In genomic region chr9:58157838-58158237, GRCm38 (mm10) we compare ENCODE assay signal across 11 mouse cellular contexts. TPM values are rescaled to one million over a fixed set of nuclear protein-coding genes. Genes with fewer than 3 reads are reported as not detected.
DNase-seq lines count a peak whose midpoint lies in the region; ATAC-seq and TF ChIP-seq lines count a peak whose summit lies in the region.
"Had no signal": no experiment of that assay in that cellular context is flagged by ENCODE, and none has a peak within 500 bp of the region (broad histone marks: within the 10 kb centered on the region; RNA-seq: fewer than 3 reads in every experiment).

No protein-coding gene starts in this region.

- H3K4me1 ChIP-seq in kidney, embryonic 15.5 days: peaks cover 73% of the 10 kb centered on the region
- no peaks in the 10 kb centered on the region for H3K4me1 ChIP-seq in brown adipose tissue, adult 24 weeks (ENCODE audit: control insufficient read depth, insufficient read depth, insufficient read length, low read length)
- no peaks in the 10 kb centered on the region for H3K4me1 ChIP-seq in hindbrain, embryonic 11.5 days (replicated peaks; ENCODE audit: control insufficient read depth, insufficient read depth, low read length)

- DNase-seq in kidney, adult 9 months: no peak
- DNase-seq in hindbrain, embryonic 11.5 days (ENCODE audit: low spot score): no peak
- DNase-seq in right cerebral cortex, postnatal 36 days (ENCODE audit: low spot score in 2 of 2): no peak
- DNase-seq in right cerebral cortex, postnatal 10 days (ENCODE audit: low spot score in 2 of 2): no peak
- no peak for DNase-seq in frontal cortex, postnatal 36 days (ENCODE audit: low spot score in 2 of 2)
- DNase-seq: spleen, adult 18-20 months had no signal

- peak overlapping the region; percentile 23 for H3ac ChIP-seq in myocyte (ENCODE audit: control insufficient read depth, insufficient read length)

- ATAC-seq in kidney, embryonic 15.5 days (replicated peaks; ENCODE audit: low FRiP score): 0 out of 2 replicates have a peak, but pooled peaks have one; percentile 5
- no peak for ATAC-seq in hindbrain, embryonic 11.5 days (ENCODE audit: low FRiP score)
- ATAC-seq: Patski had no signal

- peak overlapping the region; percentile 95 for H3K27ac ChIP-seq in kidney, embryonic 15.5 days
- H3K27ac ChIP-seq in brown adipose tissue, adult 24 weeks (replicated peaks; ENCODE audit: low read depth, low read length): no peak overlapping the region
- no peak overlapping the region for H3K27ac ChIP-seq in hindbrain, embryonic 11.5 days (ENCODE audit: low read depth, low read length)

- 69% methylated on average over 13 of the region's 13 CpGs for WGBS in kidney, embryonic 15.5 days
- WGBS in hindbrain, embryonic 11.5 days: 78% methylated on average over 13 of the region's 13 CpGs

- no peak for TF ChIP-seq POLR2A in myocyte (IDR thresholded peaks at IDR 0.05; ENCODE audit: insufficient read length, low read depth)

- H3K9me3 ChIP-seq in kidney, embryonic 15.5 days (replicated peaks): no peaks in the 10 kb centered on the region
- no peaks in the 10 kb centered on the region for H3K9me3 ChIP-seq in hindbrain, embryonic 11.5 days (ENCODE audit: control insufficient read depth, low read length)
- H3K9me3 ChIP-seq: megakaryocyte, embryonic 14.5 days had no signal

- H3K79me2 ChIP-seq in myocyte (ENCODE audit: control insufficient read depth, insufficient read depth): no peaks in the 10 kb centered on the region

- H3K36me3 ChIP-seq in kidney, embryonic 15.5 days: 0 out of 2 replicates have a peak, but pooled peaks cover 3% of the 10 kb centered on the region
- no peaks in the 10 kb centered on the region for H3K36me3 ChIP-seq in hindbrain, embryonic 11.5 days (ENCODE audit: control insufficient read depth, insufficient read depth, low read length)
- no peaks in the 10 kb centered on the region for H3K36me3 ChIP-seq in myocyte (ENCODE audit: control insufficient read depth, insufficient read depth)

- H3K9ac ChIP-seq in kidney, embryonic 15.5 days: peak overlapping the region; percentile 23; the same call in 1 of the 2 replicates
- no peak overlapping the region for H3K9ac ChIP-seq in hindbrain, embryonic 11.5 days (ENCODE audit: low read depth, low read length)

- peak overlapping the region; percentile 39 for H3K4me3 ChIP-seq in kidney, embryonic 15.5 days (replicated peaks)
- H3K4me3 ChIP-seq in brown adipose tissue, adult 24 weeks (ENCODE audit: insufficient read depth, low read depth, low read length): peak overlapping the region; percentile 4; the same call in 1 of the 2 replicates
- no peak overlapping the region for H3K4me3 ChIP-seq in hindbrain, embryonic 11.5 days (ENCODE audit: low read depth, low read length)
- peak overlapping the region; percentile 5 for H3K4me3 ChIP-seq in myocyte

- H3K27me3 ChIP-seq in kidney, embryonic 15.5 days: no peaks in the 10 kb centered on the region
- H3K27me3 ChIP-seq in hindbrain, embryonic 11.5 days (ENCODE audit: control insufficient read depth, insufficient read depth, low read length): no peaks in the 10 kb centered on the region
- H3K27me3 ChIP-seq in myocyte (ENCODE audit: control insufficient read depth, insufficient read depth, insufficient read length): no peaks in the 10 kb centered on the region
- H3K27me3 ChIP-seq: Patski had no signal

- peak overlapping the region; percentile 58 for H3K4me2 ChIP-seq in kidney, embryonic 15.5 days
- H3K4me2 ChIP-seq in hindbrain, embryonic 11.5 days (replicated peaks; ENCODE audit: low read depth, low read length): peak overlapping the region; percentile 22; the same call in 1 of the 2 replicates
- H3K4me2 ChIP-seq in myocyte (ENCODE audit: low read depth): peak overlapping the region; percentile 71

TF ChIP-seq in myocyte, 11 proteins besides CTCF, POLR2A, EP300 and RAD21:
- no peak for TF ChIP-seq TCF3 (IDR thresholded peaks at IDR 0.05; ENCODE audit: insufficient read length, low read depth)
- TF ChIP-seq TCF12 (IDR thresholded peaks at IDR 0.05; ENCODE audit: insufficient read depth, poor library complexity, severe bottlenecking): no peak
- no peak for TF ChIP-seq REST (IDR thresholded peaks at IDR 0.05; ENCODE audit: insufficient read depth, insufficient read length)
- TF ChIP-seq CEBPB (IDR thresholded peaks at IDR 0.05; ENCODE audit: insufficient read depth, poor library complexity, severe bottlenecking): no peak
- no peak for TF ChIP-seq SRF (IDR thresholded peaks at IDR 0.05; ENCODE audit: control insufficient read depth, insufficient read length, low read depth)
- no peak for TF ChIP-seq MYOG (IDR thresholded peaks at IDR 0.05; ENCODE audit: control insufficient read depth in 1 of 3, insufficient read depth in 1 of 3, insufficient read length in 2 of 3, low read depth in 2 of 3)
- TF ChIP-seq E2F4 (IDR thresholded peaks at IDR 0.05; ENCODE audit: insufficient read depth): no peak
- TF ChIP-seq POLR2AphosphoS2 (IDR thresholded peaks at IDR 0.05; ENCODE audit: insufficient read length, low read depth): no peak
- TF ChIP-seq MAX (IDR thresholded peaks at IDR 0.05; ENCODE audit: low read depth): no peak
- TF ChIP-seq USF1 (IDR thresholded peaks at IDR 0.05; ENCODE audit: low read depth): no peak

RNA-seq across cellular contexts. Expression of gene Ccdc33, which starts 39.2 kb away (rescaled TPM):
- polyA plus RNA-seq in kidney, embryonic 15.5 days (2015; fragmentation: Nextera tagmentation; extraction: Ambion mirVana): 0.29 and 0.44 TPM in 2 replicates
- polyA plus RNA-seq in brown adipose tissue, adult 24 weeks (2012; ENCODE audit: insufficient read depth, insufficient read length, missing spikeins): not detected in 2 replicates
- polyA plus RNA-seq in hindbrain, embryonic 11.5 days (2014; fragmentation: Nextera tagmentation; extraction: Ambion mirVana): 0.31 and 0.99 TPM in 2 replicates
- not detected for polyA plus RNA-seq in myocyte (2012; fragmentation: generic; extraction: Trizol)

RNA-seq across cellular contexts. Expression of gene Islr, which starts 46.3 kb away (rescaled TPM):
- polyA plus RNA-seq in kidney, embryonic 15.5 days (2015; fragmentation: Nextera tagmentation; extraction: Ambion mirVana): 78.7 and 94.7 TPM in 2 replicates
- polyA plus RNA-seq in brown adipose tissue, adult 24 weeks (2012; ENCODE audit: insufficient read depth, insufficient read length, missing spikeins): 8.8 and 17.5 TPM in 2 replicates
- 15.5 and 16.7 TPM in 2 replicates for polyA plus RNA-seq in hindbrain, embryonic 11.5 days (2014; fragmentation: Nextera tagmentation; extraction: Ambion mirVana)
- polyA plus RNA-seq in myocyte (2012; fragmentation: generic; extraction: Trizol): 30.3 TPM

RNA-seq across cellular contexts. Expression of gene Islr2, which starts 46.3 kb away (rescaled TPM):
- polyA plus RNA-seq in kidney, embryonic 15.5 days (2015; fragmentation: Nextera tagmentation; extraction: Ambion mirVana): 0.39 and 0.51 TPM in 2 replicates
- polyA plus RNA-seq in brown adipose tissue, adult 24 weeks (2012; ENCODE audit: insufficient read depth, insufficient read length, missing spikeins): 0.29 and 1.8 TPM in 2 replicates
- polyA plus RNA-seq in hindbrain, embryonic 11.5 days (2014; fragmentation: Nextera tagmentation; extraction: Ambion mirVana): 5.5 and 6.7 TPM in 2 replicates
- 0.32 TPM for polyA plus RNA-seq in myocyte (2012; fragmentation: generic; extraction: Trizol)
